Mouse (Mus musculus): Measurements from ENCODE around the gene Adad2.
A peak's percentile ranks its signal among the peaks of the same experiment; 100 is the strongest.

Adad2 gene

GRCm38 (mm10) chr8:119612471-119612870, at the start of gene Adad2:
TSS of gene Adad2 (plus strand) at chr8:119612747.
- DNase-seq, result no peak

GRCm38 (mm10) chr8:119563849-119564251, 48.7 kb upstream of the Adad2 start:
- no peak for DNase-seq

- no peak for DNase-seq
Measured at GRCm38 (mm10) chr8:119566367-119566766, 46.2 kb upstream of the Adad2 start.

GRCm38 (mm10) chr8:119568251-119568650, 44.3 kb upstream of the Adad2 start:
- no peak for DNase-seq

- no peak for DNase-seq
Measured at GRCm38 (mm10) chr8:119568951-119569350, 43.6 kb upstream of the Adad2 start.

- peak; percentile 17 for DNase-seq
Measured at GRCm38 (mm10) chr8:119569881-119570280, 42.7 kb upstream of the Adad2 start.

- DNase-seq, result no peak
Measured at GRCm38 (mm10) chr8:119571135-119571534, 41.4 kb upstream of the Adad2 start.

GRCm38 (mm10) chr8:119572411-119572810, 40.1 kb upstream of the Adad2 start:
- peak; percentile 16 for DNase-seq

- DNase-seq, result peak; percentile 97
Measured at GRCm38 (mm10) chr8:119574437-119575365, 37.8 kb upstream of the Adad2 start, which contains the start of the genes Hsdl1 and Dnaaf1. TSS of gene Hsdl1 (minus strand) at chr8:119575183. TSS of gene Dnaaf1 (plus strand) at chr8:119575235.

GRCm38 (mm10) chr8:119575366-119575726, 37.2 kb upstream of the Adad2 start:
- DNase-seq, result no peak

GRCm38 (mm10) chr8:119579096-119579495, 33.5 kb upstream of the Adad2 start:
- no peak for DNase-seq

- no peak for DNase-seq
Measured at GRCm38 (mm10) chr8:119580441-119581161, 31.9 kb upstream of the Adad2 start.

- DNase-seq, result no peak
Measured at GRCm38 (mm10) chr8:119585901-119586300, 26.6 kb upstream of the Adad2 start.

- DNase-seq, result no peak
Measured at GRCm38 (mm10) chr8:119588321-119588720, 24.2 kb upstream of the Adad2 start.

- no peak for DNase-seq
Measured at GRCm38 (mm10) chr8:119588844-119589243, 23.7 kb upstream of the Adad2 start.

GRCm38 (mm10) chr8:119590348-119590747, 22.2 kb upstream of the Adad2 start:
- DNase-seq, result no peak

GRCm38 (mm10) chr8:119591456-119591855, 21.1 kb upstream of the Adad2 start:
- DNase-seq, result no peak

- no peak for DNase-seq
Measured at GRCm38 (mm10) chr8:119603771-119604170, 8.8 kb upstream of the Adad2 start.

GRCm38 (mm10) chr8:119604398-119604803, 8.1 kb upstream of the Adad2 start:
- DNase-seq, result no peak

- DNase-seq, result peak; percentile 96
Measured at GRCm38 (mm10) chr8:119604996-119605395, 7.6 kb upstream of the Adad2 start, which contains the start of gene Taf1c. TSS of gene Taf1c (minus strand) at chr8:119605222.

GRCm38 (mm10) chr8:119606224-119606623, 6.3 kb upstream of the Adad2 start:
- no peak for DNase-seq

- DNase-seq, result no peak
Measured at GRCm38 (mm10) chr8:119615096-119615495, 2.5 kb downstream of the Adad2 start.

- no peak for DNase-seq
Measured at GRCm38 (mm10) chr8:119616358-119616757, 3.8 kb downstream of the Adad2 start.

- DNase-seq, result no peak
Measured at GRCm38 (mm10) chr8:119616811-119617210, 4.3 kb downstream of the Adad2 start.
